In the genomic region with DNA sequence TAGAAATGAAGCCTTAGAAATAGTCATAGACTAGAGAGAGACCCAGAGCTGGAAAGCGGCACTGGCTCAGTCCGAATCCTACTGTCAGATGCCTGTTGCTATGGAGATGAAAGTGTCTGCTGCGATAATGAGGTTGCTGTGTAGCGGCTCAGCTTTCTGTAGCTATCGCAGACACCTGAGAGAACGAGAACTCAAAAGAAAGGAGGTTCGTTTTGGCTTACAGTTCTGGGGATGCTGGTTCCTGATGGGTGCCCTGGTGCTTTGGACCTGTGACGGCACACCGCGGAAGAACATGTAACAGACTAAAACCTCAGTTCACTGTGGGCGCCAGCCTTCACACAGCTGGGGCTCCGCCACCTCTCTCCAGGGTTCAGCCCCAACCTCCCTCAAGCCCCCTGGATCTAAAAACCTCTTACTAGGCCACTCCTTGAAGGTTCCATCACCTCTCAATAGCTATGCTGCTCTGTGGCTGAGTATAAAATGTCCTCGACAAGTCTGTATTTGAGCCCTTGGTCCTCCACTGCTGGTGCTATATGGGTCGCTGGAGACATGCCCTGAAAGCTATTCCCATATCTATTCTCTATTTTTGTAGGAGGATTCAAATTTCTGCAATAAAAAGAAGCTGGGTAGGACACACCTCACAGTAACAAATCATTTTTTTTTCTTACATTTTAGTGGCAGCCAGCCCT, we compare ENCODE assay signal across 8 mouse cellular contexts. TPM values are rescaled to one million over a fixed set of nuclear protein-coding genes. Genes with fewer than 3 reads are reported as not detected.
DNase-seq lines count a peak whose midpoint lies in the region.

No protein-coding gene starts in this region.

- peak; percentile 38 to 50 for DNase-seq in cerebellum, postnatal 14 days
- no peak for DNase-seq in cerebellum, postnatal 36 days
- peak; percentile 24 to 27 for DNase-seq in frontal cortex, postnatal 14 days (ENCODE audit: low spot score in 2 of 2)
- peak; percentile 12 to 37 for DNase-seq in left cerebral cortex, adult 8-10 months (ENCODE audit: low spot score in 2 of 2)
- DNase-seq in retina, embryonic 14.5 days (ENCODE audit: low spot score) = peak; percentile 52
- no peak for DNase-seq in lung, postnatal 36 days
- no peak for DNase-seq in gastrocnemius, adult 8-10 months (ENCODE audit: low spot score in 2 of 2)
- no peak for DNase-seq in ovary, postnatal 36 days (ENCODE audit: low spot score)

RNA-seq across cellular contexts. Expression of gene Parp11, which starts 6.1 kb away (rescaled TPM):
- total RNA-seq in left cerebral cortex, adult 8-10 months (2022) = 10 to 100 TPM; 26.2 to 39.0 (median 35.6) TPM
- 1 to 10 TPM; 2.9 to 4.0 (median 3.9) TPM for total RNA-seq in gastrocnemius, adult 8-10 months (2022)

Comparison
In these comparisons a context has a peak if more than half of its experiments do, and no peak if none do; other contexts are left out.
1. DNase-seq: peak in cerebellum, postnatal 14 days (2 of 2), frontal cortex, postnatal 14 days (2 of 2), left cerebral cortex, adult 8-10 months (2 of 2) and retina, embryonic 14.5 days (single experiment); none in cerebellum, postnatal 36 days (0 of 2), lung, postnatal 36 days (single experiment), gastrocnemius, adult 8-10 months (0 of 2) and ovary, postnatal 36 days (single experiment).
2. RNA of gene Parp11, which starts 6.1 kb away (total RNA-seq): 26.2 to 39.0 TPM in left cerebral cortex, adult 8-10 months; 2.9 to 4.0 TPM in gastrocnemius, adult 8-10 months; every median in the first group is over 4 times any median in the second.